In the genomic region with DNA sequence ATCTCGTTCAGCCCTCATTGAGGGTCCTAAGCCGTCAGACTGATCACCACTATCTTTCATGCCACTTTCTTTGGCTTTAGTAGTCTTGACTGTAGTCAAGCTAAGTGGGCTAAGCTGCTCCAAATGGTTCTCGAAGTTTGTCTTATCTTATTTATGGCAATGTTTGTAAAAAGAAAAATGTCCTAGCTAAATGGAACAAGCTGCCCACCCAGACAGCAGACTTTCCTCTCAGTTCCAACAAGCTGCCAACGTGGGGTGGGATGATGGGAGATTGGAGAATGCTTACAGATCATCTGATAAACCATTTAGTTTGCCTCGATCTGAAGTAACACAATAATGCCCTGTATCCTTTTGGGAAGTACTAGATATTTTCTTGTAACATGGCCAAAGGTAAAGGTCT, we compare ENCODE assay signal across 16 mouse cellular contexts.
"Had no signal": no experiment of that assay in that cellular context is flagged by ENCODE, and none has a peak within 500 bp of the region (broad histone marks: within the 10 kb centered on the region; RNA-seq: fewer than 3 reads in every experiment).

No protein-coding gene starts in this region.

- H3K27ac ChIP-seq: neural tube, embryonic 13.5 days; neural tube, embryonic 15.5 days; stomach, embryonic 15.5 days; stomach, postnatal 0 days had no signal

- DNase-seq: retina, postnatal 1 day; right cerebral cortex, adult 18-20 months; right cerebral cortex, postnatal 14 days; right cerebral cortex, postnatal 25 days; right cerebral cortex, postnatal 4 days; spleen, adult 18-20 months; thymus, adult 18-20 months; thymus, adult 2 months; thymus, postnatal 14 days; thymus, postnatal 25 days; thymus, postnatal 36 days; thymus, postnatal 4 days had no signal

- H3K4me3 ChIP-seq: neural tube, embryonic 13.5 days; neural tube, embryonic 15.5 days; stomach, embryonic 15.5 days had no signal
